Mouse (Mus musculus) lung, embryonic 14.5 days (tissue): ENCODE data around the gene Mex3d. TPM values are rescaled to one million over a fixed set of nuclear protein-coding genes. Genes with fewer than 3 reads are reported as not detected.

Experiments
- ATAC-seq: fragments of 200-750 bp; cut with Nextera tagmentation; 2 replicates; pipeline ENCODE4 v1.8.0; 2017; ENCODE audit warnings: mild to moderate bottlenecking, moderate TSS enrichment, moderate library complexity; ENCODE audit not compliant: insufficient read depth
- DNase-seq: peaks from one replicate; pipeline ENCODE4 v3.0.0-alpha.2; 2015
- H3K27ac ChIP-seq: fragments of 300-500 bp; sonication (generic); 2 replicates; pipeline ENCODE4 v1.5.1; 2014; ENCODE audit warnings: low read depth, mild to moderate bottlenecking, moderate library complexity
- H3K27me3 ChIP-seq: fragments of 300-500 bp; sonication (generic); 2 replicates; pipeline ENCODE4 v1.6.1; 2014; ENCODE audit warnings: low read length, control low read depth; ENCODE audit not compliant: insufficient read depth
- H3K36me3 ChIP-seq: fragments of 300-500 bp; sonication (generic); 2 replicates; pipeline ENCODE4 v1.6.1; 2014; ENCODE audit warnings: control low read depth; ENCODE audit not compliant: insufficient read depth
- H3K4me1 ChIP-seq: fragments of 300-500 bp; sonication (generic); 2 replicates; pipeline ENCODE4 v1.6.1; 2014; ENCODE audit warnings: antibody characterized with exemption, control low read depth; ENCODE audit not compliant: insufficient read depth
- H3K4me2 ChIP-seq: fragments of 300-500 bp; sonication (generic); 2 replicates; pipeline ENCODE4 v1.6.1; 2014; ENCODE audit warnings: mild to moderate bottlenecking
- H3K4me3 ChIP-seq: fragments of 300-500 bp; sonication (generic); 2 replicates; pipeline ENCODE4 v1.5.1; 2014; ENCODE audit warnings: low read depth, low read length
- H3K9ac ChIP-seq: fragments of 300-500 bp; sonication (generic); 2 replicates; pipeline ENCODE4 v1.6.1; 2014
- H3K9me3 ChIP-seq: fragments of 300-500 bp; sonication (generic); 2 replicates; pipeline ENCODE4 v1.6.1; 2016; ENCODE audit warnings: low read depth, low read length, control low read depth
- CTCF ChIP-seq: IDR thresholded peaks from 2 replicates; pipeline ENCODE4 v1.5.1; 2016; ENCODE audit warnings: antibody characterized with exemption, low read depth
- WGBS: fragments of 180-500 bp; shearing (Covaris S2); extraction: QIAGEN DNeasy Blood & Tissue Kit; methylation state at CpG from one replicate; pipeline ENCODE4 v1.1.7; 2014; 5-methylcytosine and 5-hydroxymethylcytosine counted together
- polyA plus RNA-seq: library from polyadenylated mRNA; unstranded; fragments of >200 nt; fragmentation: Nextera tagmentation; extraction: Ambion mirVana; gene quantifications from 2 replicates; pipeline ENCODE4 v1.2.1, GENCODE M21; 2014

The Mex3d gene
- polyA plus RNA-seq, 1 experiment from 2014 or later: 8.6 TPM

- Histone ChIP-seq H3K4me2 (no peak overlapping the region), H3K27me3 (no peaks in the 10 kb centered on the region), H3K36me3 (peaks cover 93% of the 10 kb centered on the region), H3K4me3 (no peak overlapping the region), H3K9me3 (no peaks in the 10 kb centered on the region), H3K4me1 (no peaks in the 10 kb centered on the region), H3K27ac (no peak overlapping the region), H3K9ac (no peak overlapping the region)
- DNase-seq: peak; percentile 47
- whole genome bisulfite sequencing: 83% methylated on average over 44 of the region's 44 CpGs
- no peak for TF ChIP-seq CTCF
- ATAC-seq: no peak
Observed at GRCm38 (mm10) chr10:80412656-80413541, 25.4 kb upstream of the Mex3d start.

GRCm38 (mm10) chr10:80407924-80408323 lies 20.5 kb upstream of the Mex3d start:
- Histone ChIP-seq H3K36me3 (peaks cover 57% of the 10 kb centered on the region), H3K4me3 (no peak overlapping the region), H3K4me1 (peaks cover 7% of the 10 kb centered on the region), H3K4me2 (peak overlapping the region; percentile 99), H3K27ac (peak overlapping the region; percentile 61; the same call in 1 of the 2 replicates), H3K27me3 (no peaks in the 10 kb centered on the region), H3K9ac (no peak overlapping the region), H3K9me3 (no peaks in the 10 kb centered on the region)
- DNase-seq (no peak), ATAC-seq (no peak)
- TF ChIP-seq CTCF: no peak
- WGBS: 37% methylated on average over 4 of the region's 4 CpGs

- DNase-seq (peak; percentile 97), ATAC-seq (peak; percentile 77)
- 1% methylated on average over 27 of the region's 27 CpGs for WGBS
- peak within 1 kb of the TSS; percentile 61 for H3K27ac ChIP-seq
- no peaks in the 10 kb centered on the region for H3K27me3 ChIP-seq
- peaks cover 7% of the 10 kb centered on the region for H3K4me1 ChIP-seq
- H3K9ac ChIP-seq: peak within 1 kb of the TSS; percentile 84
- TF ChIP-seq CTCF: no peak
- peaks cover 57% of the 10 kb centered on the region for H3K36me3 ChIP-seq
- peak within 1 kb of the TSS; percentile 94 for H3K4me3 ChIP-seq
- peak within 1 kb of the TSS; percentile 99 for H3K4me2 ChIP-seq
- H3K9me3 ChIP-seq: no peaks in the 10 kb centered on the region
Observed at GRCm38 (mm10) chr10:80406684-80407501, 19.4 kb upstream of the Mex3d start, which contains the start of gene Uqcr11. TSS of gene Uqcr11 (minus strand) at chr10:80406830.

- Histone ChIP-seq H3K4me3 (peak overlapping the region; percentile 94), H3K4me2 (peak overlapping the region; percentile 99), H3K27me3 (no peaks in the 10 kb centered on the region), H3K9me3 (no peaks in the 10 kb centered on the region), H3K36me3 (peaks cover 54% of the 10 kb centered on the region), H3K4me1 (peaks cover 7% of the 10 kb centered on the region), H3K27ac (no peak overlapping the region), H3K9ac (peak overlapping the region; percentile 84)
- WGBS: 49% methylated on average over 10 of the region's 10 CpGs
- ATAC-seq: no peak
- DNase-seq: no peak
- TF ChIP-seq CTCF: no peak
Observed at GRCm38 (mm10) chr10:80405481-80406173, 18.2 kb upstream of the Mex3d start.

GRCm38 (mm10) chr10:80403044-80403692 lies 15.7 kb upstream of the Mex3d start:
- peak; percentile 72 for TF ChIP-seq CTCF
- Histone ChIP-seq H3K4me3 (no peak overlapping the region), H3K9me3 (no peaks in the 10 kb centered on the region), H3K27me3 (no peaks in the 10 kb centered on the region), H3K36me3 (peaks cover 34% of the 10 kb centered on the region), H3K9ac (no peak overlapping the region), H3K4me1 (peaks cover 10% of the 10 kb centered on the region), H3K4me2 (no peak overlapping the region), H3K27ac (no peak overlapping the region)
- WGBS: 87% methylated on average over 4 of the region's 4 CpGs
- DNase-seq: peak; percentile 47
- ATAC-seq: no peak

GRCm38 (mm10) chr10:80400704-80401161 lies 13.3 kb upstream of the Mex3d start:
- TF ChIP-seq CTCF: no peak
- peaks cover 50% of the 10 kb centered on the region for H3K36me3 ChIP-seq
- 0 out of 2 replicates have a peak overlapping the region, but pooled peaks have one; percentile 82 for H3K4me3 ChIP-seq
- no peaks in the 10 kb centered on the region for H3K9me3 ChIP-seq
- 75% methylated on average over 4 of the region's 4 CpGs for WGBS
- H3K27ac ChIP-seq: peak overlapping the region; percentile 86; the same call in 1 of the 2 replicates
- ATAC-seq (no peak), DNase-seq (no peak)
- peaks cover 14% of the 10 kb centered on the region for H3K4me1 ChIP-seq
- no peaks in the 10 kb centered on the region for H3K27me3 ChIP-seq
- peak overlapping the region; percentile 73 for H3K4me2 ChIP-seq
- peak overlapping the region; percentile 13; the same call in 1 of the 2 replicates for H3K9ac ChIP-seq
